Mouse (Mus musculus): ENCODE measurements around the gene Ube2g2. TPM values are rescaled to one million over a fixed set of nuclear protein-coding genes. Genes with fewer than 3 reads are reported as not detected.

The Ube2g2 gene
- total RNA-seq (2021): 10 to 100 TPM; 74.6 to 80.9 TPM
- polyA plus RNA-seq (2012; rRNA removed): 53.5 and 69.7 TPM in 2 replicates
- long read RNA-seq, transcript Ube2g2-204 (6 exons, 2,031 nt): major isoform, 135 of 153 reads
- long read RNA-seq, partial matches to known transcripts: 2 of 153 reads
- long read RNA-seq, other reads (novel, unspliced or antisense): 12 of 153 reads

- Histone ChIP-seq H3K36me3 (ENCODE audit: control insufficient read depth, insufficient read depth, low read length) (peaks cover 9% of the 10 kb centered on the region; the same call in 1 of the 2 replicates), H3K9ac (ENCODE audit: low read depth, low read length) (peak within 1 kb of the TSS; percentile 96), H3K27me3 (ENCODE audit: control insufficient read depth, insufficient read depth, low read length) (no peaks in the 10 kb centered on the region), H3K4me1 (ENCODE audit: control insufficient read depth, insufficient read depth, low read length) (peaks cover 32% of the 10 kb centered on the region), H3K27ac (peak within 1 kb of the TSS; percentile 99), H3K79me2 (replicated peaks; ENCODE audit: control insufficient read depth, insufficient read depth, low read length) (peaks cover 1% of the 10 kb centered on the region; the same call in 1 of the 2 replicates), H3K4me3 (peak within 1 kb of the TSS; percentile 99)
- peak; percentile 97 to 98 for DNase-seq
- WGBS: under 1% methylated on average over 96 of the region's 96 CpGs
- TF ChIP-seq POLR2A (IDR thresholded peaks at IDR 0.05; ENCODE audit: insufficient read depth, low read depth, low read length) (peak; percentile 74), CTCF (IDR thresholded peaks at IDR 0.05) (no peak), EP300 (IDR thresholded peaks at IDR 0.05; ENCODE audit: insufficient read depth, low read depth, low read length) (0 out of 2 replicates have a peak, but pooled peaks have one; percentile 33)
- intact Hi-C loops (cut with DNase I): loop anchor here (2.0 kb wide), 1 partner anchor 40 kb away; no protein-coding TSS in a partner anchor
Observed at GRCm38 (mm10) chr10:77622055-77622988, at the start of gene Ube2g2. Gene Ube2g2 (plus strand): TSS chr10:77622275.

- TF ChIP-seq CTCF (IDR thresholded peaks at IDR 0.05) (no peak), EP300 (IDR thresholded peaks at IDR 0.05; ENCODE audit: insufficient read depth, low read depth, low read length) (no peak), POLR2A (IDR thresholded peaks at IDR 0.05; ENCODE audit: insufficient read depth, low read depth, low read length) (no peak)
- intact Hi-C loops (cut with DNase I): no loop called here
- WGBS: 57% methylated on average over 1 of the region's 1 CpGs
Observed at GRCm38 (mm10) chr10:77573162-77573561, 48.9 kb upstream of the Ube2g2 start.

GRCm38 (mm10) chr10:77580027-77580920, 41.8 kb upstream of the Ube2g2 start:
- 39% methylated on average over 10 of the region's 10 CpGs for WGBS

More at GRCm38 (mm10) chr10:77573162-77573561, 48.9 kb upstream of the Ube2g2 start:
- Histone ChIP-seq H3K9ac (ENCODE audit: low read depth, low read length) (no peak overlapping the region), H3K36me3 (ENCODE audit: control insufficient read depth, insufficient read depth, low read length) (no peaks in the 10 kb centered on the region), H3K4me3 (no peak overlapping the region), H3K4me1 (ENCODE audit: control insufficient read depth, insufficient read depth, low read length) (no peaks in the 10 kb centered on the region), H3K27ac (no peak overlapping the region), H3K27me3 (ENCODE audit: control insufficient read depth, insufficient read depth, low read length) (no peaks in the 10 kb centered on the region), H3K79me2 (replicated peaks; ENCODE audit: control insufficient read depth, insufficient read depth, low read length) (no peaks in the 10 kb centered on the region)
- no peak for DNase-seq

GRCm38 (mm10) chr10:77581023-77581407, 41.1 kb upstream of the Ube2g2 start:
- DNase-seq: no peak
- peak overlapping the region; percentile 65 for H3K4me3 ChIP-seq
- H3K36me3 ChIP-seq (ENCODE audit: control insufficient read depth, insufficient read depth, low read length): peaks cover 9% of the 10 kb centered on the region
- peak overlapping the region; percentile 91 for H3K27ac ChIP-seq
- intact Hi-C loops (cut with DNase I): loop anchor here (5.0 kb wide), 1 partner anchor 164 kb away; the partner anchor contains the start of gene Adarb1
- H3K27me3 ChIP-seq (ENCODE audit: control insufficient read depth, insufficient read depth, low read length): no peaks in the 10 kb centered on the region
- TF ChIP-seq POLR2A (IDR thresholded peaks at IDR 0.05; ENCODE audit: insufficient read depth, low read depth, low read length) (no peak), CTCF (IDR thresholded peaks at IDR 0.05) (no peak), EP300 (IDR thresholded peaks at IDR 0.05; ENCODE audit: insufficient read depth, low read depth, low read length) (no peak)
- H3K4me1 ChIP-seq (ENCODE audit: control insufficient read depth, insufficient read depth, low read length): peaks cover 14% of the 10 kb centered on the region
- H3K9ac ChIP-seq (ENCODE audit: low read depth, low read length): peak overlapping the region; percentile 63
- 2% methylated on average over 8 of the region's 8 CpGs for WGBS
- H3K79me2 ChIP-seq (replicated peaks; ENCODE audit: control insufficient read depth, insufficient read depth, low read length): no peaks in the 10 kb centered on the region; the same call in 1 of the 2 replicates

More at GRCm38 (mm10) chr10:77580027-77580920, 41.8 kb upstream of the Ube2g2 start:
- H3K4me1 ChIP-seq (ENCODE audit: control insufficient read depth, insufficient read depth, low read length): peaks cover 12% of the 10 kb centered on the region
- H3K27me3 ChIP-seq (ENCODE audit: control insufficient read depth, insufficient read depth, low read length): no peaks in the 10 kb centered on the region
- H3K4me3 ChIP-seq: no peak overlapping the region; the same call in 1 of the 2 replicates
- peaks cover 9% of the 10 kb centered on the region for H3K36me3 ChIP-seq (ENCODE audit: control insufficient read depth, insufficient read depth, low read length)
- H3K9ac ChIP-seq (ENCODE audit: low read depth, low read length): no peak overlapping the region
- H3K79me2 ChIP-seq (replicated peaks; ENCODE audit: control insufficient read depth, insufficient read depth, low read length): no peaks in the 10 kb centered on the region; the same call in 1 of the 2 replicates
- H3K27ac ChIP-seq: peak overlapping the region; percentile 18; the same call in 1 of the 2 replicates
- TF ChIP-seq POLR2A (IDR thresholded peaks at IDR 0.05; ENCODE audit: insufficient read depth, low read depth, low read length) (no peak), EP300 (IDR thresholded peaks at IDR 0.05; ENCODE audit: insufficient read depth, low read depth, low read length) (no peak), CTCF (IDR thresholded peaks at IDR 0.05) (no peak)
- intact Hi-C loops (cut with DNase I): loop anchor here (5.0 kb wide), 1 partner anchor 163 kb away; the partner anchor contains the start of gene Adarb1
- DNase-seq: peak in 1 of 2 experiments; percentile 19
